Mouse (Mus musculus) fibroblast of lung, adult 2 months (primary cell): Measurements from ENCODE around the gene Irs2.

Source experiments
- DNase-seq: peaks from one replicate; pipeline ENCODE4 v3.0.0-alpha.2; 2011; ENCODE audit warnings: low read depth

Irs2 gene

GRCm38 (mm10) chr8:11008379-11008775, at the start of gene Irs2:
Gene Irs2, minus strand, starts transcription at chr8:11008458.
- no peak for DNase-seq

- DNase-seq, result no peak
These were observed 48.4 kb upstream of the Irs2 start for GRCm38 (mm10) chr8:11056665-11057064.

GRCm38 (mm10) chr8:11056175-11056563, 47.9 kb upstream of the Irs2 start:
- no peak for DNase-seq

- no peak for DNase-seq
These were observed 47.4 kb upstream of the Irs2 start for GRCm38 (mm10) chr8:11055557-11056174.

- DNase-seq, result no peak
These were observed 41.6 kb upstream of the Irs2 start for GRCm38 (mm10) chr8:11049835-11050234.

GRCm38 (mm10) chr8:11047812-11048211, 39.6 kb upstream of the Irs2 start:
- no peak for DNase-seq

GRCm38 (mm10) chr8:11044660-11045059, 36.4 kb upstream of the Irs2 start:
- DNase-seq, result no peak

- no peak for DNase-seq
These were observed 35.3 kb upstream of the Irs2 start for GRCm38 (mm10) chr8:11043591-11043990.

- no peak for DNase-seq
These were observed 34.8 kb upstream of the Irs2 start for GRCm38 (mm10) chr8:11042872-11043587.

- no peak for DNase-seq
These were observed 31.8 kb upstream of the Irs2 start for GRCm38 (mm10) chr8:11040088-11040487.

GRCm38 (mm10) chr8:11038788-11039187, 30.5 kb upstream of the Irs2 start:
- no peak for DNase-seq

- no peak for DNase-seq
These were observed 30.1 kb upstream of the Irs2 start for GRCm38 (mm10) chr8:11038367-11038766.

GRCm38 (mm10) chr8:11036790-11037189, 28.5 kb upstream of the Irs2 start:
- DNase-seq, result no peak

- no peak for DNase-seq
These were observed 27.6 kb upstream of the Irs2 start for GRCm38 (mm10) chr8:11035628-11036416.

GRCm38 (mm10) chr8:11024871-11025270, 16.6 kb upstream of the Irs2 start:
- DNase-seq, result no peak

GRCm38 (mm10) chr8:11020949-11021572, 12.8 kb upstream of the Irs2 start:
- DNase-seq, result no peak

- no peak for DNase-seq
These were observed 7.4 kb upstream of the Irs2 start for GRCm38 (mm10) chr8:11015622-11016021.

GRCm38 (mm10) chr8:11013258-11013657, 5.0 kb upstream of the Irs2 start:
- no peak for DNase-seq

- DNase-seq, result no peak
These were observed 3.7 kb upstream of the Irs2 start for GRCm38 (mm10) chr8:11011787-11012485.

GRCm38 (mm10) chr8:11010913-11011605, 2.8 kb upstream of the Irs2 start:
- no peak for DNase-seq

- DNase-seq, result no peak
These were observed 2.1 kb upstream of the Irs2 start for GRCm38 (mm10) chr8:11010398-11010797.
